Mouse (Mus musculus): Measurements from ENCODE around the gene Tbc1d13.
"Not testable (repeated sequence)": the region's sequence is repeated elsewhere in the genome, so short reads cannot be mapped to it uniquely, and the experiment has no call there.

The Tbc1d13 gene

DNA sequence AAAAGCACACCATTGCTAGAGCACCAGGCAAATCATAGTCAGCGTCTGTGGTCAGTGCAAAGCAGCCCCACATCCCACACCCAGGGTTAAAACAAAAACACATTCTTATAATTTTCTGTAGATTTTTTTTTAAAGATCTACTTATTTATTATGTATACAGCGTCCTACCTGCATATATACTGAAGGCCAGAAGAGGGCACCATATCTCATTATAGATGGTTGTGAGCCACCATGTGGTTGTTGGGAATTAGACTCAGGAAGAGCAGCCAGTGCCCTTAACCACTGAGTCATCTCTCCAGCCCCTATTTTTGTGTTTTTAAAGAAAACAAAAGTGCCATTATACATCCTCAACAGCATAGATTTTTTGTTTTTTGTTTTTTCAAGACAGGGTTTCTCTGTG lies 4.8 kb upstream of the Tbc1d13 start:
- no peak for ATAC-seq (ENCODE audit: low TSS enrichment)

DNA sequence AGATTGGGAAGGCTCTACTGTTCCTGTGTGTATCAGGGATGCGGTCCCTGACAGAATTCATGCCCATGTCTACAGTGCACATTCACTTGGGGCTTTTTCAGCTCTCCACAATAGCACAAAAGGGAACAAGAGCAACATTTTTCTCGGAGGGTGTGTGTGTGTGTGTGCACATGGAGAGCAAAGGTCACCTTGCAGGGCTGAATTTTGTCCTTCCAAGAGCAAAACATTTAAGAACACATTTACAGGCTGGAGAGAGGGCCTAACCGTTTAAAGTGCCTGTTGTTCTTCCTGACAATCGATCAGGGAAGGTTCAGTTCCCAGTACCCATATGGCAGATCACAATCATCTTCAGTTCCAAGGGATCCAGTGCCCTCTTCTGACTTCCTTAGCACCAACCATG lies 3.4 kb upstream of the Tbc1d13 start:
- ATAC-seq (ENCODE audit: low TSS enrichment), result no peak

DNA sequence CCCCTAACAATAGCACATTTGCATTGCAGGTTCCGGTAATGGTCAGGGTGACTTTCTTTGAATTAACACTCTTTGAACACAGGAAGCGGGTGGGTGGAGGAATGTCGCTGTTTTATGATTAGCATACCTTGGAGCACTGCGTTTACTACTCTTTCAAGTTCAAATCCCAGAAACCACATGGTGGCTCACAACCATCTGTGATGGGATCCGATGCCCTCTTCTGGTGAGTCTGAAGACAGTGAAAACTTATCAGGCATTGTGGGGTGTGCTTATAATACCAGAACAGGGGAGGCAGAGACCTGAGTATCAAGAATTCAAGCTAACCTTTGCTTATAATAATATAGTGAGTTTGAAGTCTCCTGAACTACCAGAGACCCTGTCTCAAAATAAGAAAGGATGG lies 2.3 kb upstream of the Tbc1d13 start:
- ATAC-seq (ENCODE audit: low TSS enrichment), result not testable (repeated sequence)

GRCm38 (mm10) chr2:30132801-30133612 lies 539 bp upstream of the Tbc1d13 start:
- ATAC-seq (ENCODE audit: low TSS enrichment), result no peak

DNA sequence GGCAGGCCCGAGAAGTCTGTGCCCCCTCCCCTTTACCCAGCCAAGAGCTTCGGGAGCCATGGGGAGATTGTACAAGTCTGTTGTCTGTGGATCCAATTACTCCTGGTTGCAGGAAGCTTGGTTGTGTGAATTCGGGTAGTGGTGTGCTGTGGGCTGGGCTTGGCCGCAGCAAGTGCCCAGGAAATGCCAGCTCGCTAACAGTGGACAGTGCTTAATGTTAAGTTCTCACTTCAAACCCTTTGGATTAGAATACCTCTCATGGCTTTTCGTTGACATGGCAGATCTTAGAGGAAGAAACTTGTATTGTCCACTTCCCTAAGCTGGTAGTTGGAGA lies 799 bp downstream of the Tbc1d13 start:
- ATAC-seq (ENCODE audit: low TSS enrichment), result no peak

- ATAC-seq (ENCODE audit: low TSS enrichment), result no peak
Measured at GRCm38 (mm10) chr2:30134928-30135620, 1.5 kb downstream of the Tbc1d13 start.

DNA sequence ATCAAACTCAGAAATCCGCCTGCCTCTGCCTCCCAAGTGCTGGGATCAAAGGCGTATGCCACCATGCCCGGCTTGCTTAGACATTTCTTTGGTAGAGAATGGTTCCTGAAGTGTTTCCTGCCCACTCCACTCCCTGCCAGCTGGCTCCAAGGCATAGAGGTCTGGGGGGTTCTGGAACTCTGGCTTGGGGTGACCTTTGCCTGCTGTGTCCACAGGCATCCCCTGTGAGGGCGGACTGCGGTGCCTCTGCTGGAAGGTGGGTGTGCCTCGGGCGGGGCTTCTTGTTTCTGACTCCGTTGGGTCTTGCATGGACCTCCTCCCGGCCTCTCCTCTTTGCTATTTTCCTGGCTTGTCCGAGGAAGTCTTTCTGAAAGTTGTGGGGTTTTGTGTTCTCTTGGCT lies 2.9 kb downstream of the Tbc1d13 start:
- ATAC-seq (ENCODE audit: low TSS enrichment), result no peak

DNA sequence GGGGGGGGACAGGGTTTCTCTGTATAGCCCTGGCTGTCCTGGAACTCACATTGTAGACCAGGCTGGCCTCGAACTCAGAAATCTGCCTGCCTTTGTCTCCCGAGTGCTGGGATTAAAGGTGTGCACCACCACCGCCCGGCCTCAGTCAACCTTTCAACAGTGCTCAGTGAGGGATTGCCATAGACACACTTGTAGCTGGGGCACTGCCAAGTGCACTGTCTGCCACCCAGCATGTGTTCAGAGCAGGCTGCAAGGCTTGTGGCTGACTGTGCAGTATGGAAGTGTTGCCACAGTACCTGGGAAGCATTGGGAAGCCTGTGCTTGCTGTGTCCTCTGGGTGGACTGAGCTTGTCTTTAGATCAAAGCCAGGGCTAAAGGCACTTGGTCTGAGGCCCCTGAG lies 6.5 kb downstream of the Tbc1d13 start:
- not testable (repeated sequence) for ATAC-seq (ENCODE audit: low TSS enrichment)

- no peak for ATAC-seq (ENCODE audit: low TSS enrichment)
Measured at GRCm38 (mm10) chr2:30144436-30144835, 10.9 kb downstream of the Tbc1d13 start.

DNA sequence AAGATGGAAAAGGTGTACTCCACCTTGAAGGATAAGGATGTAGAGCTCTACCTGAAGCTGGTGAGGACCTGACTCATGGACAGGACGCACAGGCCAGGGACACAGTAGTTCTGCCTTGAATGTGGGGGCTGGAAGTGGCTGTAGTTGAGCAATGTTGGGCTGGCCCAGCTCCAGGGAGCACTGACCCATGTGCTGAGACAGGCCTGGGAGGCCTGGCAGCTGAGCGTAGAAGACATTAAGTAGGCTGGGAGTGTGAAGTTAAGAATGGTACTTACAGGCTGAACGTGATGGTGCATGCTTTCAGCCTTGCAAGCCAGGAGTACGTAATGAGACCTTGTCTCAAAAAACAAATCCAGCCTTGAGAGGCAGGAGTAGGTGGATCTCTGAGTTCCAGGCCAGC lies 13.9 kb downstream of the Tbc1d13 start:
- ATAC-seq (ENCODE audit: low TSS enrichment), result no peak

DNA sequence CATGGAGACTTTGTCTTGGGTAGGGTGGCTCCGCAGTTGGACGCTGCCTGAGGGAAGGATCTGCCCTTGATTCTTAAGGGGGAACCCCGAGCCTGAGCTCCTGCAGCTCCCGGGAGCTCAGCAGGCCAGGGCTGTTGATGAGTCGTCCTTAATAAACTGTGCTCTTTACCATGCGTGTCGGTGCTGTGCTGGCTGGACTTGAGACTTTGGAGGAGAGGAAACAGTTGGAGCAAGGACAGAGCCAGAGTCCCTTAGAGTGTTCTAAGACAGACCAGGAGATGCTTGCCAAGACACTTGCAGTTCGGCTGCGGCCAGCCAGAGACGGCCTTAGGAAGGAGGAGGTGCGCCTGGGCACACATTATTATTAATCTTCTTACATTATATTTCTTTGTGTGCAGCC lies 18.3 kb downstream of the Tbc1d13 start:
- no peak for ATAC-seq (ENCODE audit: low TSS enrichment)

GRCm38 (mm10) chr2:30152616-30153015 lies 19.1 kb downstream of the Tbc1d13 start:
- ATAC-seq (ENCODE audit: low TSS enrichment), result no peak; the same call in 1 of the 2 replicates

GRCm38 (mm10) chr2:30159871-30160270 lies 26.3 kb downstream of the Tbc1d13 start:
- ATAC-seq (ENCODE audit: low TSS enrichment), result peak; percentile 70; the same call in 1 of the 2 replicates

DNA sequence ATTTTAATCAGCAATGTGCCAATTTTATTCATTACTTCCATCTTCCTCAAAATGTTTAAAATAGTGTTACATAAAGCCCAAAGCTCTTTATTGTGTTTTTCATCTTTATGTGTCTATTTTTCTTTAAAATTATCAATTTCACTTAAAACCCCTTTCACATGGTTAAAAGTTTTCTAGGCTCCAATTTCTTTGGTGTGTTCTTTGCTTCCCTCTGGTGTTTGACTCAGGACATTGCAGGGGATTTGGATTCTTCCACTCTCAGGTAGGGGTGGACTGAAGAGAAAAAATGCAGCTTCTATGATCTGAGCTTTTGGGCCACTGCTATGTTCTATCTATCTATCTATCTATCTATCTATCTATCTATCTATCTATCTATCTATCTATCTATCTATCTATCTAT lies 28.3 kb downstream of the Tbc1d13 start:
- no peak for ATAC-seq (ENCODE audit: low TSS enrichment)

- ATAC-seq (ENCODE audit: low TSS enrichment), result no peak
Measured at GRCm38 (mm10) chr2:30164340-30164932, 30.9 kb downstream of the Tbc1d13 start.

- ATAC-seq (ENCODE audit: low TSS enrichment), result no peak
Measured at GRCm38 (mm10) chr2:30166677-30167076, 33.1 kb downstream of the Tbc1d13 start.

- ATAC-seq (ENCODE audit: low TSS enrichment), result peak; percentile 95
Measured at GRCm38 (mm10) chr2:30171371-30171996, 37.9 kb downstream of the Tbc1d13 start, which contains the start of gene Endog. Endog (plus strand) TSS chr2:30171493.

- ATAC-seq (ENCODE audit: low TSS enrichment), result peak; percentile 41; the same call in 1 of the 2 replicates
Measured at GRCm38 (mm10) chr2:30171997-30172382, 38.4 kb downstream of the Tbc1d13 start.

DNA sequence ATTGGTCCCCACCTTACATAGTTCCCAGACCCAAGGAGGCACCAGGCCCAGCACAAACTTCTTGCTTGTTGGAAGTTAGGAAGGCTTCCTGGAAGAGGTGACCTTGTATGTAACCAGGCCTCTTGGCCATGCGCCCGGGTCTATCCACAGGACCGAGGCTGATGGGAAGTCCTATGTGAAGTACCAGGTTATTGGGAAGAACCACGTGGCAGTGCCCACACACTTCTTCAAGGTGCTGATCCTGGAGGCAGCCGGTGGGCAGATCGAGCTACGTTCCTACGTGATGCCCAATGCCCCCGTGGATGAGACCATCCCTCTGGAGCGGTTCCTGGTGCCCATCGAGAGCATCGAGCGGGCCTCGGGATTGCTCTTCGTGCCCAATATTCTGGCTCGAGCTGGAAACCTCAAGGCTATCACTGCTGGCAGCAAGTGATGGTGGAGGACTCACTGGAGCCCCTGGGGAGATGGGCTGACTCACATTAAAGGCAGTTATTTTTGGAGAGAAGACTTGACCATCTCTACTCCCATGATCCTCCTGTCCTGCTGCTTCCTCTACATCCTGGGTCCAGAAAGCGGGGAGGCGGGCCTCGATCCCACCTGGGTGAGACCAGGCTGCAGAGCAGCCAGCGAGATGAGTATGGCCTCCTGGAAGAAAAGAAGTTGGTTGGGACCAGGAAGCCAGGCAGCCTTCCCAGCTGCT lies 40.1 kb downstream of the Tbc1d13 start:
- ATAC-seq (ENCODE audit: low TSS enrichment), result no peak

DNA sequence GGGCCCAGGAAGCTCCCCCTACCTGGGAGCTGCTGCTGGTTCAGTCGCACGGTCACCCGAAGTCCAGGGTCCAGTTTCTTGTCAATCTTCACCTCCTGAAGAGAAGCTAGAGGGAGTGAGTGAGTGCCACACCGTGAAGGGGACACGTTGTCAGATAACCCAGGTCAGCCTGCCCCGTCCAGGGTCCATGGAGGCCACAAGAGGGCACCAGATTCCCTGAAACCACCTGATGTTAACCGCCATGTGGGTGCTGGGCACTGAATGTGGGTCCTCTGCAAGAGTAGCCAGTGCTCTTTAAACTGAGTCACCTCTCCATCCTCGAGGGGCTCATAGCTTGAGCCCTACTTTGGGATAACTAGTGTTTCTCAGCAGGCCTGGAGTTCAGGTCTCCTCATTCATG lies 42.4 kb downstream of the Tbc1d13 start:
- no peak for ATAC-seq (ENCODE audit: low TSS enrichment)

DNA sequence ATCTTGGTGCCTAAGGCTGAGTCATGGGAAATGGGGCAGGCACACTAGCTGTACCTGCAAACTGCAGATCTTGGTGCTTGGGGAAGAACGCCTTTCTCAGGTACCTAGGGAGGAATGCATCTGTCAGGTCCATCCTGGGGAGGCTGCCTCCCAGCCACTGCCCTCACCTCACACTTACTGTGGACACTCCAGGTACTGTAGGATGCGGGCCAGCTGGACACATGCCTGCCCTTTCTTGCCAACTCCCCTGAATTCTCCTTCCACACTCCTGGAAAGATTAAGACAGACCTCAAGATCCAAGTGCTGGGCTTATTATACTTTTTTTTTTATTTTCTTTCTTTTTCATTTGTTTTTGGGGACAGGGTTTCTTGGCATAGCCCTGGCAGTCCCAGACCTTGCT lies 43.0 kb downstream of the Tbc1d13 start:
- no peak for ATAC-seq (ENCODE audit: low TSS enrichment)
